Mouse (Mus musculus): ENCODE results near the gene Srpk2. TPM values are rescaled to one million over a fixed set of nuclear protein-coding genes. Genes with fewer than 3 reads are reported as not detected.

Gene Srpk2
- polyA plus RNA-seq, 1 experiment from 2014 or later = 71.8 TPM

- Histone ChIP-seq H3K27ac (no peak overlapping the region), H3K4me1 (no peaks in the 10 kb centered on the region), H3K27me3 (no peaks in the 10 kb centered on the region), H3K9me3 (replicated peaks) (no peaks in the 10 kb centered on the region), H3K9ac (no peak overlapping the region), H3K36me3 (no peaks in the 10 kb centered on the region), H3K4me3 (no peak overlapping the region), H3K4me2 (replicated peaks) (no peak overlapping the region)
- WGBS = 76% methylated on average over 2 of the region's 2 CpGs
- no peak for ATAC-seq (ENCODE audit: low FRiP score)
Measured at GRCm38 (mm10) chr5:23626173-23626572, 58.2 kb downstream of the Srpk2 start.

- no peak overlapping the region for H3K4me3 ChIP-seq
- H3K9ac ChIP-seq = no peak overlapping the region
- H3K4me1 ChIP-seq = no peaks in the 10 kb centered on the region
- no peak overlapping the region for H3K27ac ChIP-seq
- H3K4me2 ChIP-seq (replicated peaks) = no peak overlapping the region
- no peaks in the 10 kb centered on the region for H3K36me3 ChIP-seq
- WGBS = 88% methylated on average over 8 of the region's 8 CpGs
- no peaks in the 10 kb centered on the region for H3K27me3 ChIP-seq
- no peaks in the 10 kb centered on the region for H3K9me3 ChIP-seq (replicated peaks)
- ATAC-seq (ENCODE audit: low FRiP score) = no peak
Measured at GRCm38 (mm10) chr5:23620621-23621020, 63.8 kb downstream of the Srpk2 start.

- Histone ChIP-seq H3K27me3 (no peaks in the 10 kb centered on the region), H3K4me3 (no peak overlapping the region), H3K4me2 (replicated peaks) (no peak overlapping the region), H3K4me1 (peaks cover 7% of the 10 kb centered on the region; the same call in 1 of the 2 replicates), H3K27ac (no peak overlapping the region), H3K36me3 (no peaks in the 10 kb centered on the region), H3K9ac (no peak overlapping the region), H3K9me3 (replicated peaks) (no peaks in the 10 kb centered on the region)
- no peak for ATAC-seq (ENCODE audit: low FRiP score)
- 93% methylated on average over 7 of the region's 7 CpGs for WGBS
Measured at GRCm38 (mm10) chr5:23618656-23619055, 65.8 kb downstream of the Srpk2 start.

- WGBS = 57% methylated on average over 5 of the region's 5 CpGs
- H3K4me1 ChIP-seq = peaks cover 7% of the 10 kb centered on the region; the same call in 1 of the 2 replicates
- peak overlapping the region; percentile 86 for H3K27ac ChIP-seq
- peak overlapping the region; percentile 57 for H3K4me2 ChIP-seq (replicated peaks)
- H3K36me3 ChIP-seq = no peaks in the 10 kb centered on the region
- peak overlapping the region; percentile 35 for H3K4me3 ChIP-seq
- peak; percentile 27; the same call in 1 of the 2 replicates for ATAC-seq (ENCODE audit: low FRiP score)
- H3K27me3 ChIP-seq = no peaks in the 10 kb centered on the region
- no peaks in the 10 kb centered on the region for H3K9me3 ChIP-seq (replicated peaks)
- peak overlapping the region; percentile 54; the same call in 1 of the 2 replicates for H3K9ac ChIP-seq
Measured at GRCm38 (mm10) chr5:23617104-23617415, 67.4 kb downstream of the Srpk2 start.

- H3K27me3 ChIP-seq = no peaks in the 10 kb centered on the region
- 25% methylated on average over 11 of the region's 11 CpGs for WGBS
- peak overlapping the region; percentile 55 for H3K9ac ChIP-seq
- peak overlapping the region; percentile 44 for H3K4me3 ChIP-seq
- H3K4me2 ChIP-seq (replicated peaks) = peak overlapping the region; percentile 57
- peak; percentile 89 for ATAC-seq (ENCODE audit: low FRiP score)
- no peaks in the 10 kb centered on the region for H3K9me3 ChIP-seq (replicated peaks)
- no peaks in the 10 kb centered on the region for H3K36me3 ChIP-seq
- H3K4me1 ChIP-seq = peaks cover 7% of the 10 kb centered on the region; the same call in 1 of the 2 replicates
- H3K27ac ChIP-seq = peak overlapping the region; percentile 86
Measured at GRCm38 (mm10) chr5:23616270-23617103, 67.9 kb downstream of the Srpk2 start.

GRCm38 (mm10) chr5:23615586-23616269 is 68.7 kb downstream of the Srpk2 start:
- peak; percentile 65; the same call in 1 of the 2 replicates for ATAC-seq (ENCODE audit: low FRiP score)
- H3K4me3 ChIP-seq = peak overlapping the region; percentile 44
- no peaks in the 10 kb centered on the region for H3K36me3 ChIP-seq
- peak overlapping the region; percentile 57 for H3K4me2 ChIP-seq (replicated peaks)
- peaks cover 7% of the 10 kb centered on the region; the same call in 1 of the 2 replicates for H3K4me1 ChIP-seq
- H3K27ac ChIP-seq = peak overlapping the region; percentile 86
- H3K27me3 ChIP-seq = no peaks in the 10 kb centered on the region
- H3K9me3 ChIP-seq (replicated peaks) = no peaks in the 10 kb centered on the region
- peak overlapping the region; percentile 55 for H3K9ac ChIP-seq
- 50% methylated on average over 5 of the region's 5 CpGs for WGBS

GRCm38 (mm10) chr5:23612856-23613255 is 71.6 kb downstream of the Srpk2 start:
- no peak overlapping the region for H3K27ac ChIP-seq
- H3K9me3 ChIP-seq (replicated peaks) = no peaks in the 10 kb centered on the region
- no peak overlapping the region for H3K4me2 ChIP-seq (replicated peaks)
- H3K4me1 ChIP-seq = peaks cover 7% of the 10 kb centered on the region; the same call in 1 of the 2 replicates
- 92% methylated on average over 3 of the region's 3 CpGs for WGBS
- H3K27me3 ChIP-seq = no peaks in the 10 kb centered on the region
- H3K4me3 ChIP-seq = no peak overlapping the region
- no peak overlapping the region for H3K9ac ChIP-seq
- H3K36me3 ChIP-seq = no peaks in the 10 kb centered on the region
- ATAC-seq (ENCODE audit: low FRiP score) = no peak

- Histone ChIP-seq H3K9me3 (replicated peaks) (no peaks in the 10 kb centered on the region), H3K4me1 (peaks cover 13% of the 10 kb centered on the region), H3K9ac (no peak overlapping the region), H3K4me3 (no peak overlapping the region), H3K27me3 (no peaks in the 10 kb centered on the region), H3K36me3 (no peaks in the 10 kb centered on the region), H3K4me2 (replicated peaks) (no peak overlapping the region), H3K27ac (no peak overlapping the region)
- ATAC-seq (ENCODE audit: low FRiP score) = no peak
- 87% methylated on average over 7 of the region's 7 CpGs for WGBS
Measured at GRCm38 (mm10) chr5:23604036-23604705, 80.2 kb downstream of the Srpk2 start.

- ATAC-seq (ENCODE audit: low FRiP score) = peak; percentile 71
- no peak overlapping the region for H3K9ac ChIP-seq
- WGBS = 65% methylated on average over 5 of the region's 5 CpGs
- peaks cover 13% of the 10 kb centered on the region for H3K4me1 ChIP-seq
- H3K4me3 ChIP-seq = no peak overlapping the region
- H3K27ac ChIP-seq = no peak overlapping the region
- H3K36me3 ChIP-seq = no peaks in the 10 kb centered on the region
- no peak overlapping the region for H3K4me2 ChIP-seq (replicated peaks)
- H3K9me3 ChIP-seq (replicated peaks) = no peaks in the 10 kb centered on the region
- no peaks in the 10 kb centered on the region for H3K27me3 ChIP-seq
Measured at GRCm38 (mm10) chr5:23599750-23600537, 84.5 kb downstream of the Srpk2 start.

GRCm38 (mm10) chr5:23599171-23599570 is 85.2 kb downstream of the Srpk2 start:
- Histone ChIP-seq H3K4me1 (peaks cover 13% of the 10 kb centered on the region), H3K9me3 (replicated peaks) (no peaks in the 10 kb centered on the region), H3K27ac (no peak overlapping the region), H3K27me3 (no peaks in the 10 kb centered on the region), H3K9ac (no peak overlapping the region), H3K4me2 (replicated peaks) (no peak overlapping the region), H3K36me3 (0 out of 2 replicates have a peak, but pooled peaks cover 2% of the 10 kb centered on the region), H3K4me3 (no peak overlapping the region)
- no peak for ATAC-seq (ENCODE audit: low FRiP score)
- 84% methylated on average over 3 of the region's 3 CpGs for WGBS

GRCm38 (mm10) chr5:23598491-23598890 is 85.9 kb downstream of the Srpk2 start:
- WGBS = 77% methylated on average over 12 of the region's 12 CpGs
- 0 out of 2 replicates have a peak, but pooled peaks cover 2% of the 10 kb centered on the region for H3K36me3 ChIP-seq
- no peaks in the 10 kb centered on the region for H3K27me3 ChIP-seq
- H3K27ac ChIP-seq = no peak overlapping the region
- no peak overlapping the region for H3K9ac ChIP-seq
- no peaks in the 10 kb centered on the region for H3K9me3 ChIP-seq (replicated peaks)
- no peak for ATAC-seq (ENCODE audit: low FRiP score)
- peaks cover 13% of the 10 kb centered on the region for H3K4me1 ChIP-seq
- no peak overlapping the region for H3K4me3 ChIP-seq
- no peak overlapping the region for H3K4me2 ChIP-seq (replicated peaks)

Measured in hindbrain, embryonic 12.5 days (tissue).